Mouse (Mus musculus) MEL (cell line): ENCODE results near the gene Gtdc1. TPM values are rescaled to one million over a fixed set of nuclear protein-coding genes. Genes with fewer than 3 reads are reported as not detected.

ENCODE experiments used
- DNase-seq: peaks from one replicate; pipeline ENCODE4 v3.0.0; 2011; ENCODE audit warnings: low read depth, low spot score
- H3K27ac ChIP-seq: 2 replicates; pipeline ENCODE4 v1.5.1; 2012; ENCODE audit warnings: low read depth, mild to moderate bottlenecking, control low read depth, low read length, moderate library complexity; ENCODE audit not compliant: control insufficient read depth
- H3K27me3 ChIP-seq, 2 experiments: fragments of 150-350 bp in 1 of 2; sonication (generic) in 1 of 2; 2 replicates each; pipeline ENCODE4 v1.6.1; 2012; ENCODE audit warnings: low read length in 2 of 2, mild to moderate bottlenecking in 2 of 2, improper control_type of control experiment in 1 of 2, moderate library complexity in 1 of 2; ENCODE audit not compliant: insufficient read depth in 2 of 2, control insufficient read depth in 1 of 2
- H3K36me3 ChIP-seq, 2 experiments: 2 replicates each; pipeline ENCODE4 v1.6.1; 2012 to 2014; ENCODE audit warnings: low read length in 2 of 2, improper control_type of control experiment in 1 of 2, inconsistent platforms in 1 of 2, mild to moderate bottlenecking in 1 of 2; ENCODE audit not compliant: insufficient read depth in 2 of 2, control insufficient read depth in 1 of 2
- H3K4me1 ChIP-seq, 2 experiments: fragments of 150-350 bp in 1 of 2; sonication (generic) in 1 of 2; 2 replicates each; pipeline ENCODE4 v1.6.1; 2012; ENCODE audit warnings: low read length in 2 of 2, improper control_type of control experiment in 1 of 2, mild to moderate bottlenecking in 1 of 2; ENCODE audit not compliant: insufficient read depth in 2 of 2, control insufficient read depth in 1 of 2
- H3K4me3 ChIP-seq, 2 experiments: fragments of 150-350 bp in 1 of 2; sonication (generic) in 1 of 2; 2 replicates each; pipeline ENCODE4 v1.5.1; 2012; ENCODE audit warnings: low read depth in 2 of 2, low read length in 2 of 2, mild to moderate bottlenecking in 2 of 2, moderate library complexity in 2 of 2, control low read depth in 1 of 2, improper control_type of control experiment in 1 of 2; ENCODE audit not compliant: control insufficient read depth in 1 of 2, insufficient read depth in 1 of 2
- H3K79me2 ChIP-seq: 2 replicates; pipeline ENCODE4 v1.6.1; 2012; ENCODE audit warnings: mild to moderate bottlenecking, low read length, moderate library complexity; ENCODE audit not compliant: control insufficient read depth, poor library complexity, insufficient read depth
- H3K9ac ChIP-seq: 2 replicates; pipeline ENCODE4 v1.6.1; 2012; ENCODE audit warnings: low read depth, mild to moderate bottlenecking, control low read depth, low read length, moderate library complexity; ENCODE audit not compliant: control insufficient read depth, poor library complexity, severe bottlenecking
- H3K9me3 ChIP-seq: fragments of 150-350 bp; sonication (generic); replicated peaks from 2 replicates; pipeline ENCODE4 v1.6.1; 2012; ENCODE audit warnings: mild to moderate bottlenecking, low read length, improper control_type of control experiment, moderate library complexity; ENCODE audit not compliant: insufficient read depth
- BHLHE40 ChIP-seq: IDR thresholded peaks from 2 replicates; pipeline ENCODE4 v1.6.1; 2012; ENCODE audit warnings: low read depth, mild to moderate bottlenecking, inconsistent platforms, low read length, improper control_type of control experiment, borderline replicate concordance
- CHD1 ChIP-seq: IDR thresholded peaks from 2 replicates; pipeline ENCODE4 v1.6.1; 2012; ENCODE audit warnings: low read depth, mild to moderate bottlenecking, inconsistent platforms, low read length, improper control_type of control experiment
- CHD2 ChIP-seq: IDR thresholded peaks from 2 replicates; pipeline ENCODE4 v1.6.1; 2011; ENCODE audit warnings: low read length, improper control_type of control experiment
- CTCF ChIP-seq, 3 experiments: IDR thresholded peaks in 2 of 3; conservative IDR thresholded peaks in 1 of 3; 2 replicates each; pipeline ENCODE4 v1.5.1; 2011 to 2012; ENCODE audit warnings: low read length in 3 of 3, low read depth in 2 of 3, mild to moderate bottlenecking in 2 of 3, improper control_type of control experiment in 1 of 3, inconsistent platforms in 1 of 3, mixed read lengths in 1 of 3, moderate library complexity in 1 of 3; ENCODE audit not compliant: control insufficient read depth in 1 of 3, insufficient read depth in 1 of 3, poor library complexity in 1 of 3, severe bottlenecking in 1 of 3
- E2F4 ChIP-seq: IDR thresholded peaks from 2 replicates; pipeline ENCODE4 v1.6.1; 2011; ENCODE audit warnings: low read depth, low read length, improper control_type of control experiment, borderline replicate concordance
- EP300 ChIP-seq, 2 experiments: IDR thresholded peaks; 2 replicates each; pipeline ENCODE4 v1.6.1; 2011; ENCODE audit warnings: improper control_type of control experiment in 2 of 2, low read length in 2 of 2, low read depth in 1 of 2, mild to moderate bottlenecking in 1 of 2
- ETS1 ChIP-seq: IDR thresholded peaks from 2 replicates; pipeline ENCODE4 v1.6.1; 2012; ENCODE audit warnings: low read depth, mild to moderate bottlenecking, inconsistent platforms, low read length, improper control_type of control experiment, moderate library complexity
- GABPA ChIP-seq: IDR thresholded peaks from 2 replicates; pipeline ENCODE4 v1.6.1; 2012; ENCODE audit warnings: low read depth, mild to moderate bottlenecking, inconsistent platforms, low read length, improper control_type of control experiment, moderate library complexity
- HCFC1 ChIP-seq: IDR thresholded peaks from 2 replicates; pipeline ENCODE4 v1.6.1; 2012; ENCODE audit warnings: low read depth, mild to moderate bottlenecking, inconsistent platforms, low read length, improper control_type of control experiment, moderate library complexity
- KAT2A ChIP-seq: conservative IDR thresholded peaks from 2 replicates; pipeline ENCODE4 v1.6.1; 2012; ENCODE audit warnings: low read depth, low read length, improper control_type of control experiment, inconsistent platforms
- MAFK ChIP-seq: IDR thresholded peaks from 2 replicates; pipeline ENCODE4 v1.6.1; 2011; ENCODE audit warnings: low read depth, mild to moderate bottlenecking, low read length, improper control_type of control experiment, borderline replicate concordance
- MAX ChIP-seq: IDR thresholded peaks from 2 replicates; pipeline ENCODE4 v1.6.1; 2011; ENCODE audit warnings: low read length, improper control_type of control experiment
- MAZ ChIP-seq: IDR thresholded peaks from 2 replicates; pipeline ENCODE4 v1.6.1; 2012; ENCODE audit warnings: low read depth, mild to moderate bottlenecking, inconsistent platforms, low read length, improper control_type of control experiment
- MEF2A ChIP-seq: IDR thresholded peaks from 2 replicates; pipeline ENCODE4 v1.6.1; 2014; ENCODE audit warnings: low read depth, mild to moderate bottlenecking, inconsistent platforms, low read length, improper control_type of control experiment; ENCODE audit not compliant: poor library complexity, insufficient replicate concordance, severe bottlenecking; ENCODE audit errors: extremely low read depth
- MXI1 ChIP-seq: IDR thresholded peaks from 2 replicates; pipeline ENCODE4 v1.6.1; 2011; ENCODE audit warnings: mild to moderate bottlenecking, low read depth, low read length, improper control_type of control experiment
- MYC ChIP-seq: IDR thresholded peaks from 2 replicates; pipeline ENCODE4 v1.6.1; 2011; ENCODE audit warnings: low read depth, mild to moderate bottlenecking, low read length, improper control_type of control experiment, moderate library complexity
- NELFE ChIP-seq: IDR thresholded peaks from 2 replicates; pipeline ENCODE4 v1.6.1; 2011; ENCODE audit warnings: low read depth, low read length, improper control_type of control experiment
- NRF1 ChIP-seq: IDR thresholded peaks from 2 replicates; pipeline ENCODE4 v1.6.1; 2014; ENCODE audit warnings: low read depth, mild to moderate bottlenecking, inconsistent platforms, low read length, improper control_type of control experiment, moderate library complexity; ENCODE audit not compliant: poor library complexity, insufficient read depth, severe bottlenecking
- POLR2A ChIP-seq, 2 experiments: IDR thresholded peaks; 2 replicates each; pipeline ENCODE4 v1.6.1; 2011 to 2012; ENCODE audit warnings: low read length in 2 of 2, mild to moderate bottlenecking in 2 of 2, control low read depth in 1 of 2, improper control_type of control experiment in 1 of 2, low read depth in 1 of 2, moderate library complexity in 1 of 2; ENCODE audit not compliant: control insufficient read depth in 1 of 2, insufficient read depth in 1 of 2, poor library complexity in 1 of 2
- POLR2AphosphoS2 ChIP-seq: IDR thresholded peaks from 2 replicates; pipeline ENCODE4 v1.6.1; 2011; ENCODE audit warnings: low read length, improper control_type of control experiment
- SIN3A ChIP-seq: IDR thresholded peaks from 2 replicates; pipeline ENCODE4 v1.6.1; 2012; ENCODE audit warnings: low read length, improper control_type of control experiment, inconsistent platforms
- TAL1 ChIP-seq: IDR thresholded peaks from 2 replicates; pipeline ENCODE4 v1.6.1; 2012; ENCODE audit warnings: mild to moderate bottlenecking, inconsistent platforms, low read length, moderate library complexity, mixed read lengths
- TBP ChIP-seq: IDR thresholded peaks from 2 replicates; pipeline ENCODE4 v1.8.0; 2011; ENCODE audit warnings: low read depth, low read length, improper control_type of control experiment
- TCF12 ChIP-seq: IDR thresholded peaks from 2 replicates; pipeline ENCODE4 v1.6.1; 2014; ENCODE audit warnings: low read depth, mild to moderate bottlenecking, inconsistent platforms, low read length, improper control_type of control experiment, moderate library complexity
- UBTF ChIP-seq: IDR thresholded peaks from 2 replicates; pipeline ENCODE4 v1.6.1; 2012; ENCODE audit warnings: low read depth, mild to moderate bottlenecking, inconsistent platforms, low read length, improper control_type of control experiment, moderate library complexity, borderline replicate concordance; ENCODE audit not compliant: insufficient read depth
- USF1 ChIP-seq: IDR thresholded peaks from 2 replicates; pipeline ENCODE4 v1.6.1; 2014; ENCODE audit warnings: low read depth, mild to moderate bottlenecking, inconsistent platforms, low read length, improper control_type of control experiment, moderate library complexity
- ZNF384 ChIP-seq: IDR thresholded peaks from 2 replicates; pipeline ENCODE4 v1.6.1; 2012; ENCODE audit warnings: low read depth, mild to moderate bottlenecking, inconsistent platforms, low read length, improper control_type of control experiment
- polyA plus RNA-seq, 2 experiments: library from polyadenylated mRNA; stranded (reverse) in 1 of 2; unstranded in 1 of 2; fragments of >175 nt in 1 of 2; fragments of >200 nt in 1 of 2; gene quantifications; 2 replicates each; pipeline versions ENCODE4 v1.2.1 to v1.2.4; 2012; ENCODE audit warnings: low replicate concordance in 2 of 2, low read depth in 1 of 2; ENCODE audit not compliant: insufficient read length in 2 of 2, insufficient read depth in 1 of 2, missing spikeins in 1 of 2
- total RNA-seq: library from RNA; depleted of rRNA; stranded (reverse); fragments of 300-350 nt; gene quantifications from 2 replicates; pipeline ENCODE4 v1.2.3, GENCODE M21; 2012

Gene Gtdc1
- total and polyA plus RNA-seq, 3 experiments, result 7.2 to 14.3 TPM; not detected in 1

DNA sequence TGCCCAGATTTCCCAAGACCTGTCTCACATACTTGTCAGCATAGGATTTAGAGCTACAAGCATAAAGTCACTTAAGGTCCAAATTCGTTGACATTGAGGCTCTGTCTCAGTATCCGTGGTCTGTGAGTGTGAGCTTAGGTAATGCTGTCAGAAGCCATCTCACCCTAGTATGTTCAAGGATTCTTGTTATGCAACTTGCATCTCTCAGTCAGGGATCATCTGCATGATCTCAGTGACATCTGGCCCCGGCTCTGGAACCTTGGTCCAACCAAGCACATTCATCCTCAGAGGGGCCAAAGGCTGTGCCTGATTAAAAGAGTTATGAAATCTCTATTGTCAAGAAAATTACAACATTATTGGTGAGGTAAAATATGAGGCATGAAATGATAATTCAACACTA lies 1.2 kb upstream of the Gtdc1 start:
- Histone ChIP-seq H3K4me3 (no peak overlapping the region), H3K9ac (no peak overlapping the region), H3K4me1 (peaks cover 8 to 10% of the 10 kb centered on the region in 2 experiments), H3K9me3 (no peaks in the 10 kb centered on the region), H3K36me3 (peaks cover 0 to 23% of the 10 kb centered on the region in 2 experiments; a peak in 2 of 4 replicates), H3K27me3 (no peaks in the 10 kb centered on the region), H3K79me2 (peaks cover 5% of the 10 kb centered on the region; the same call in 1 of the 2 replicates), H3K27ac (no peak overlapping the region)
- TF ChIP-seq BHLHE40 (no peak), HCFC1 (no peak), CHD1 (no peak), POLR2A (IDR thresholded peaks at IDR 0.05; ENCODE audit: control insufficient read depth in 1 of 2, insufficient read depth in 1 of 2, low read depth in 1 of 2, low read length in 2 of 2, poor library complexity in 1 of 2) (no peak), ZNF384 (no peak), SIN3A (no peak), CTCF (IDR thresholded peaks at IDR 0.05 in 2 of 3, conservative IDR thresholded peaks at IDR 0.05 in 1 of 3; ENCODE audit: control insufficient read depth in 1 of 3, insufficient read depth in 1 of 3, low read depth in 2 of 3, low read length in 3 of 3, poor library complexity in 1 of 3, severe bottlenecking in 1 of 3) (no peak), MXI1 (no peak), MYC (no peak), USF1 (no peak), E2F4 (no peak), EP300 (IDR thresholded peaks at IDR 0.05; ENCODE audit: low read depth in 1 of 2, low read length in 2 of 2) (no peak), ETS1 (no peak), TAL1 (no peak), MEF2A (no peak)
- DNase-seq, result no peak

DNA sequence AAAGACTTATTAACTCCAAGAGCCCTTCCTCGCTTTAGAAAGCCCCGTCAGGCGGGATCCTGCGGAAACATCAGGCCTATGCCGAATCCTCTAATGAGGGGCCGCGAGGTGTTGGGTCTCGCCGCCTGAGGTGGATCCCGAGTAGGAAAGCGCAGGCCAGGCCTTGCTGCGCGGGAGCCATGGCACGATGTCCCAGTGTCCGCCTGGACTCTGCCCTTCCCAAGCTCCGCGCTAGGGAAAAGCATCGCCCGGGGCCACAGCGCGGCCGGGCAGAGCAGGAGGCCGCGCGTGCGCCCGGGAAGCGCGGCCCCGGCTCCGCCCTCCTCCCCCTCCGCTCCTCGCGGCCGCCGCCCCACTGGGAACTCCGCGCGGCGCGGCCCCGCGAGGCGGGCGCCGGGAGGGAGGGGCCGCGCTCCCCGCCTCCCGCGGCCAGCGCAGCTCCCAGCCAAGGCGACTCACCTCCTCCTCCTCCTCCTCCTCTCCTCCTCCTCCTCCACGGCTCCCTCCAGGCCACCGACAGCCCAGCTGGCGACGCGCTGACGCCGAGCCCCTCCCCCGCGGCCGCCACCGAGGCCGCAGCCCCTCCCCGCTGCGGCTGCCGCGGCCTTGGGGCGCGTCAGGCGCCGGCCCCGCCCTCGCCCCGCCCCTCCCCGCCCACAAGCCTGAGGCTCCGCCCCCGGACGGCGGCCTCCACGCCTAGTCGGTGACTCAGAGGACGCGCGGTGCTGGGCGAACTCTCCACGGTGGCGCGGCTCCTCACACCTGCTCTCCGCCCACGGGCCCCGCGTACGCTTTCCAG lies 575 bp downstream of the Gtdc1 start:
- Histone ChIP-seq H3K27me3 (no peaks in the 10 kb centered on the region), H3K4me1 (peaks cover 11 to 18% of the 10 kb centered on the region in 2 experiments)
- TF ChIP-seq EP300 (IDR thresholded peaks at IDR 0.05; ENCODE audit: low read depth in 1 of 2, low read length in 2 of 2) (peak in 1 of 2 experiments; percentile 25; a peak in 1 of 4 replicates), MEF2A (no peak), E2F4 (peak; percentile 58; the same call in 1 of the 2 replicates), UBTF (no peak), TBP (no peak), GABPA (no peak), CHD2 (no peak), HCFC1 (peak; percentile 61), MYC (no peak), USF1 (no peak), KAT2A (no peak; the same call in 1 of the 2 replicates), NELFE (peak; percentile 83), MAFK (no peak), BHLHE40 (no peak), NRF1 (peak; percentile 73), POLR2AphosphoS2 (peak; percentile 68; the same call in 1 of the 2 replicates), MAZ (0 out of 2 replicates have a peak, but pooled peaks have one; percentile 78), CHD1 (no peak), POLR2A (IDR thresholded peaks at IDR 0.05; ENCODE audit: control insufficient read depth in 1 of 2, insufficient read depth in 1 of 2, low read depth in 1 of 2, low read length in 2 of 2, poor library complexity in 1 of 2) (peak; percentile 26 to 74; a peak in 3 of 4 replicates), TCF12 (0 out of 2 replicates have a peak, but pooled peaks have one; percentile 46), MAX (peak; percentile 40; the same call in 1 of the 2 replicates)

More for the DNA sequence above, 575 bp downstream of the Gtdc1 start:
- Histone ChIP-seq H3K79me2 (peaks cover 5% of the 10 kb centered on the region; the same call in 1 of the 2 replicates), H3K36me3 (peaks cover 0 to 29% of the 10 kb centered on the region in 2 experiments; a peak in 2 of 4 replicates), H3K9me3 (no peaks in the 10 kb centered on the region), H3K27ac (peak overlapping the region; percentile 92), H3K9ac (peak overlapping the region; percentile 97), H3K4me3 (peak overlapping the region; percentile 92 to 98)
- DNase-seq, result peak; percentile 93
